Mouse (Mus musculus) heart, adult 18-20 months (tissue): Measurements from ENCODE around the gene Gm3298. TPM values are rescaled to one million over a fixed set of nuclear protein-coding genes. Genes with fewer than 3 reads are reported as not detected.
"Not testable (repeated sequence)": the region's sequence is repeated elsewhere in the genome, so short reads cannot be mapped to it uniquely, and the experiment has no call there.

ENCODE experiments used
- DNase-seq, 2 experiments: peaks; one replicate each; pipeline ENCODE4 v3.0.0; 2021 to 2022; ENCODE audit warnings: mixed read lengths in 1 of 2
- long read RNA-seq, 2 experiments: library from polyadenylated mRNA; stranded (forward); transcript quantifications; one replicate each; pipeline ENCODE4 v2.0.0; 2021
- total RNA-seq, 2 experiments: library from RNA; stranded (reverse); gene quantifications; 2 replicates each; pipeline ENCODE4 v1.2.3; 2021

Gene Gm3298
- total RNA-seq = not detected
- long read RNA-seq, experiment 1 = 0 reads
- long read RNA-seq, experiment 2 = 0 reads

DNA sequence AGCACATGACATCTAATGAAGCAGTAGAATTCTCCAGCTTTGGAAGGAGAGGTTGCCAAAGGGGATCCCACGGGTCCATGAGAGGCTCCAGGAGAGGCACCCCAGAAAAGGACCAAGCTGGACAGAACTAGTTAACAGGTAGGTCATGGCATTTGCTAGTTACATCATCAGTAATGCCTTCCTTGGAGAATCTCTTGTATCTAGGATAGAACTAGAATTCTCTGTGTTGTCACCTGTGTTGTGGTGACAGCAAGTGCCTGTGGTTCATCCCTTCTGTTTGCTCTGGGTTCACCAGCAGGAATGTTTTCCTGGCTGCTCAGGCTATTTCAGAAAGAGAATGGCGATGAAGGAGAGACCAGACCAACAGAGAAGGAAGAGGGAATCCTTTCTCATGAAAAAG lies at the start of gene Gm3298:
Gene Gm3298 (plus strand): TSS at position 301 of the 400 bp plus-strand sequence.
- not testable (repeated sequence) for DNase-seq

GRCm38 (mm10) chr14:4983635-4984034 lies 32.1 kb upstream of the Gm3298 start, which contains the start of gene Gm8297:
Gene Gm8297, plus strand, starts transcription at chr14:4983935.
- DNase-seq = not testable (repeated sequence)

DNA sequence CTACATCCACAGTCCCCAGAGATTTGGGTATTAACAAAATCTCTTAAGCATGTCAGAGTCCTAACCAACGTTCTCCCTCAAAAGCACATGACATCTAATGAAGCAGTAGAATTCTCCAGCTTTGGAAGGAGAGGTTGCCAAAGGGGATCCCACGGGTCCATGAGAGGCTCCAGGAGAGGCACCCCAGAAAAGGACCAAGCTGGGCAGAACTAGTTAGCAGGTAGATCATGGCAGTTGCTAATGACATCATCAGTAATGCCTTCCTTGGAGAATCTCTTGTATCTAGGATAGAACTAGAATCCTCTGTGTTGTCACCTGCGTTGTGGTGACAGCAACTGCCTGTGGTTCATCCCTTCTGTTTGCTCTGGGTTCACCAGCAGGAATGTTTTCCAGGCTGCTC lies 34.6 kb downstream of the Gm3298 start, which contains the start of gene 4930555G01Rik:
Gene 4930555G01Rik (plus strand): TSS at position 301 of the 400 bp plus-strand sequence.
- DNase-seq = not testable (repeated sequence)

Other genes with a start within 250 kb of the Gm3298 start
- not detected for gene Gm9602, start 239.6 kb upstream of the Gm3298 start, total RNA-seq
- gene Gm3269, start 177.8 kb upstream of the Gm3298 start, total RNA-seq = not detected
- gene Gm3264, start 160.3 kb upstream of the Gm3298 start, total RNA-seq = under 1 TPM in 1 of 2 experiments, not detected in 1; 0.97 TPM
- not detected for gene Gm3278, start 123.5 kb upstream of the Gm3298 start, total RNA-seq
- not detected for gene Gm8297, start 32.0 kb upstream of the Gm3298 start, total RNA-seq
- gene 4930555G01Rik, start 34.7 kb downstream of the Gm3298 start, total RNA-seq = not detected
- gene Gm8281, start 55.1 kb downstream of the Gm3298 start, total RNA-seq = not detected
- not detected for gene Gm8279, start 115.6 kb downstream of the Gm3298 start, total RNA-seq
- not detected for gene Gm3317, start 148.6 kb downstream of the Gm3298 start, total RNA-seq
- gene Gm8271, start 169.9 kb downstream of the Gm3298 start, total RNA-seq = not detected
- gene Gm3526, start 244.7 kb downstream of the Gm3298 start, total RNA-seq = not detected